Mouse (Mus musculus): Measurements from ENCODE around the gene Ptprm.

- TF ChIP-seq CTCF (IDR thresholded peaks at IDR 0.05 in 2 of 3, conservative IDR thresholded peaks at IDR 0.05 in 1 of 3; ENCODE audit: control insufficient read depth in 1 of 3, insufficient read depth in 1 of 3, low read depth in 2 of 3, low read length in 3 of 3, poor library complexity in 1 of 3, severe bottlenecking in 1 of 3) = no peak
- no peak for TF ChIP-seq BHLHE40 (IDR thresholded peaks at IDR 0.05; ENCODE audit: borderline replicate concordance, low read depth, low read length)
- no peak for TF ChIP-seq SMC3 (IDR thresholded peaks at IDR 0.05; ENCODE audit: low read depth, low read length)
- TF ChIP-seq MAFK (IDR thresholded peaks at IDR 0.05; ENCODE audit: borderline replicate concordance, low read depth, low read length) = no peak
- no peak for TF ChIP-seq NRF1 (IDR thresholded peaks at IDR 0.05; ENCODE audit: insufficient read depth, low read depth, low read length, poor library complexity, severe bottlenecking)
- no peak for TF ChIP-seq GATA1 (IDR thresholded peaks at IDR 0.05; ENCODE audit: low read depth, low read length)
- no peak for TF ChIP-seq E2F4 (IDR thresholded peaks at IDR 0.05; ENCODE audit: borderline replicate concordance, low read depth, low read length)
- TF ChIP-seq POLR2AphosphoS5 (IDR thresholded peaks at IDR 0.05; ENCODE audit: borderline replicate concordance, low read depth, low read length) = no peak
- no peak for TF ChIP-seq ZC3H11A (IDR thresholded peaks at IDR 0.05; ENCODE audit: low read depth, low read length)
Measured at GRCm38 (mm10) chr17:66756500-66756899, 597.8 kb downstream of the Ptprm start.
